Mouse (Mus musculus) T-cell, adult 2 months (primary cell): ENCODE results near the gene Olfr308.
"Not testable (repeated sequence)": the region's sequence is repeated elsewhere in the genome, so short reads cannot be mapped to it uniquely, and the experiment has no call there.

ENCODE experiments used
- DNase-seq: peaks from one replicate; pipeline ENCODE4 v3.0.0; 2022; ENCODE audit warnings: low spot score

Gene Olfr308

DNA sequence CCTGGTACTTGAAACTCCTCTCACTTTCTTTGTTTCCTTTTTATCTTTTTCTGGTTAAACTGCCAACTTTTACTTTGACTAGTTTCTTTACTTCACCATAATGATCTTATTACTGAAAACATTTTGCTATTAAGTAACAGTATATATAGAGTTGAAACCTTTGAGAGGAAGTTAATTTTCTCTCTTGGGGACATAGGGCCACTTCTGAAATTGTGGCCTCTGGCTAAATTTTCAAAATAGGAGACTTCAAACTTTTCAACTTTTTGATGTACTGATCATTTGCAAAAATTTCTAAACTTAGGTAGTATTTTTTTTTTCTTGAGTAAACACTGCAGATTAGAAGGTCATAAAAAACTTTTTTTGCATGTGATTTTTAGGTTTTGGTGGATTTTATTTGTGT, at the start of gene Olfr308:
Gene Olfr308, minus strand, starts transcription at position 101 of the 400 bp plus-strand sequence.
- no peak for DNase-seq

DNA sequence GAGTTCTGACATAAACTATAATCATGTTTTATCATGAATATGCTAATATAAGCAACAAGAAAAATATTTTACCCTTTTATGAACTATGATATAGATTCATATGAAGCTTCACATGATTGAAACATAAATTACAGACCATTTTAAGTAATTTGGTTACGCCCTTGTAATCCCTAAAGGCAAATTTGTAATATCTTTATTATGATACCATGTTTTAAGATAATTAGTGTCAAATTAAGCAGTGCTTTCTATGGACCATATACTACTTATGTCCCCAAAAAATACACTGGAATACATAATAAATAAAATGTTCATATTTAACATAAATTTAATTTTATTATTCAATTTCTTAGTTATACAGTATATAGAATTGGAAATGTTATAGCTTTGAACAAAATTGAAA, 41.4 kb upstream of the Olfr308 start, which contains the start of gene Olfr305:
Gene Olfr305, minus strand, starts transcription at position 101 of the 400 bp plus-strand sequence.
- no peak for DNase-seq

DNA sequence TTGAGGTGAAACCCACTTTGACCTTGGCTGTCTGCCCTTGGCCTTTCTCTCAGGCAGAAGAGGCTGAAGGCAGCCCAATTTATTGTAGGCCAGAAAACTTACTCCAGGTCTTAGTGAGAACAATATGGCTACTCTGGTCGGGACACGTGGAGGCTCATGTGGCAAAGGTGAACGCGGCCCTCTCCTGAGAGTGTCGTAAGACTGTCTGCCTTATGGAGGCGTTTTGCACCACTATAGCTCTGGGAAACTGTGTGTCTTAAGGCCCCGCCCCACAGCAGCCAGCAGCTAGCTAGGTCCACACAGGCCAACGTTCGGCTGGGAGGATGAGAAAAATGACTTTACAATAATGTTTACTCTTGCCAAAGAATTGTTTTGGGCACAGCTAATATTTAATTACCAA, 20.9 kb upstream of the Olfr308 start:
- not testable (repeated sequence) for DNase-seq

DNA sequence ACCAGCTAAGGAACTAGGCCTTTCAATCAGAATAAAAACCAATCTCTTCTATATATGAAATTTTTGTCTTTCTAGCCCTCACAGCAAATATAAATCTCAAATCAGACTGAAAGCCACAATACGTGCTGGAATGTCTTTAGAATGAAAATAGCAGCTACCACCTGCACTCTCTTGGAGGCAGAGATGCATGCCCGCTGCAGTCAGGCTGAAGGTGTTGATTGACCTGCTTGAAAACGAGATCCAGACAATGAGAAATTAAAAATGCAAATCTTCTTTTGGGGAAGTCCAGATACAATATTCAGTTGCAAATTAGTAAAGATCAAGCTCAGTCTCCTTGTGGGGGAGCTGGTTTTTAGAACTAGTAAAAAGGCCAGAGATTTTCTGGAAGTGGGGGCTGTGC, 18.8 kb upstream of the Olfr308 start:
- DNase-seq: no peak

DNA sequence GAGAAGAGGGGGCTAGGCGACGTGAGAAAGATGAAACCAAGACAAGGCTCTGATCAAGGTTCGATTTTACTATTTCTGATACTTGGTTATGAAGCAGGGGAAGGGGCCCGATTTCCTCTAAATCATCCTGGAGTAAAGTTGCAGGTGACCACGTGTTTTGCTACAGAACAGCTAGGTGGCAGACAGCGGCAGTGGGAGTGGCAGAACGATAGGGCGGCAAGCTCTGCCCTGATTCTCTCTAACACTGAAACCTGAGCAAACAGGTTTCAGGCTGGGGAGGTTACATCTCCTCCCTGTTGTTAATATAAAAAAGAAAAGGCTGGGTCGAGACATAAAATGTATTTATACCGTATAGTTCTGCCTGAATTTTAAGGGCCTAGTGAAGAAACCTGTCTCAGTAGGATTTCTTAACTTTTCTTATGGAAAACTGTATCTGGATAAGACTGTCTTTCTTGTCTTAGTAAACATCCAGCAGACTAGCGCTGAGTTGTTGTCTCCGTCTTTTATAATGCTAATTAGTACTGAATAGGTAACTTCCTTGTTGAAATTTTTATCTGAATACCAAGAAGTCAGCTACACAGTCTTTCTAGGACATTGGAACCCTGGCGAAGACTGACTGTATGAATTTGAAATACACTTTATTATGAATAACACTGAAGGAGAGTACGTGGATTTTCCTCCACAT, 17.6 kb upstream of the Olfr308 start:
- DNase-seq: no peak

DNA sequence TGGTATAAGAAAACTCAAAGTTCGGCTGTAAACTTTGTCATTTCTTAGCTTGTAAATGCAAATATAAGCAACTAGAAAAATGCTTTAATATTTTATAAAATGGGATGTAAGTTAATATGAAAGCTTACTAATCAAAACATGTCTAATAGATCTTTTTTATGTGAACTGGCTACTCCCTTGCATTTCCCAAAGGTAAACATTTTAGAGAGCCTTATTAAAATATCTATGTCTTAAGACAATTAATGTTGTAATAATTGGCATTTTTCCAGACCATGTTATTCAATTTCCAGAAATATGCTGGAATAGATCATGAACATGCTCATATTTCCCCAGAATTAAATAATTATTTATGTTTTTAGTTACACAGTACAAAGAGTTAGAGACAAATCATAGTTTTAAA, 12.1 kb upstream of the Olfr308 start, which contains the start of gene Olfr307:
Gene Olfr307, minus strand, starts transcription at position 101 of the 400 bp plus-strand sequence.
- DNase-seq: no peak

DNA sequence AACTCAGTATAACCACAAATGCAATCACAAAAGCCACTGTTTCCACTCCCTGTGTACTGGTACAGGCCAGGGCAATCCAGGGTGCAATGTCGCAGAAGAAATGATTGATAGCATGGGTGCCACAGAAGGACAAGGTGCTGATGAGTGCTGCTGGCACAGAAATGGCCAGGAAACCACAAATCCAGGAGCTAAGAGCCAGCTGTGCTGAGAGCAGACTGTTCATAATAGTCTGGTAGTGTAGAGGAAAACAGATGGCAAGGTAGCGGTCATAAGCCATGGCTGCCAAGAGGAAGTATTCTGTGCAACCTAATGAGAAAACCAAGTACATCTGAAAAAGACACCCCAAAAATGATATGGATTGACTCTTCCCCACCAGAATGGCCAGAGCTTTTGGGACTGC, 4.1 kb downstream of the Olfr308 start:
- no peak for DNase-seq

DNA sequence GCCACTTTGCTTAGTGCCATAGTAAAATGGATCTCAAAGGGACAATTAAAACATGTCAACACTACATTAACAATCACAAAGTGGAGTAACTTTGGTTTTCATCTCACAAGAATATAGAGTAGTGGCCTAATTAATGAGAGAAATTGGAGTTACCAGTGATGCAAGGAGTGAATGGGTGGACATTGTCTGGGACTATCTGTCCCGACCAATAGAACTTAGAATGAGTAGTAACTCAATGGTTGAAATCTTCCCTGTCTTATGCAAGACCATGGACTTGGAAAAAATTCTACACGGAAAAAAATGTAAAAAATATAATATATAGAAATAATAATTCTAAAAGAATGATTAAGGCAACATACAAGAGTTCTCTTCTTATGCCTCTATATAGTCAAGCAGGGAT, 11.8 kb downstream of the Olfr308 start, which contains the start of gene Olfr309:
Gene Olfr309, minus strand, starts transcription at position 101 of the 400 bp plus-strand sequence.
- DNase-seq: no peak

DNA sequence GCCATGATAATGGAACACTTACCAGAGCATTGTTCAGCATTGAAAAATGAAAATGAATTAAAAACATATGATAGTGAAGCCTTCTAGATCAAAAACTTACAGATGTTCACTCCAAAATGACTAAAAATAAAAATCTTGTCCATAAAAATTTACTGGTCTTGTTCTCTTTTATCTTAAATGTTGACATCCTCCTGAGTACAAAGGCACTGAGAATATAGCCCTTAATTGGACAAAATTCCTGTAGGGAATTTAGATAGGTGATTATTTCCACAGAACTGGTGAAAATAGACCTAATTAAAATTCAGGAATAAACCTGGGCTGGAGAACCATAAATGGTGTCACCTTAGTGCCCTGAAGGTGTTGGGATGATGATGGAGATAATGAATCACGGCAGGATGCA, 48.4 kb downstream of the Olfr308 start, which contains the start of gene Olfr310:
Gene Olfr310, minus strand, starts transcription at position 101 of the 400 bp plus-strand sequence.
- DNase-seq: no peak
